Mouse (Mus musculus) right cerebral cortex, postnatal 36 days (tissue): ENCODE data around the gene Rpusd4.

Source experiments
- DNase-seq, 2 experiments: peaks; one replicate each; pipeline ENCODE4 v3.0.0; 2022; ENCODE audit warnings: low spot score in 2 of 2, mixed read lengths in 1 of 2

The Rpusd4 gene

GRCm38 (mm10) chr9:35267146-35267975 is at the start of gene Rpusd4, which contains the start of gene Fam118b:
Rpusd4 (plus strand) TSS chr9:35267865.
Fam118b (minus strand) TSS chr9:35267805.
- DNase-seq = peak; percentile 90

- DNase-seq = no peak
Observed at GRCm38 (mm10) chr9:35217963-35218362, 49.7 kb upstream of the Rpusd4 start.

GRCm38 (mm10) chr9:35223466-35223865 is 44.2 kb upstream of the Rpusd4 start:
- no peak for DNase-seq

GRCm38 (mm10) chr9:35228671-35229070 is 39.0 kb upstream of the Rpusd4 start:
- no peak for DNase-seq

GRCm38 (mm10) chr9:35235996-35236395 is 31.7 kb upstream of the Rpusd4 start:
- DNase-seq = no peak

- DNase-seq = no peak
Observed at GRCm38 (mm10) chr9:35238371-35238770, 29.3 kb upstream of the Rpusd4 start.

- no peak for DNase-seq
Observed at GRCm38 (mm10) chr9:35238915-35239571, 28.6 kb upstream of the Rpusd4 start.

- no peak for DNase-seq
Observed at GRCm38 (mm10) chr9:35239734-35240133, 27.9 kb upstream of the Rpusd4 start.

- no peak for DNase-seq
Observed at GRCm38 (mm10) chr9:35247405-35247804, 20.3 kb upstream of the Rpusd4 start.

GRCm38 (mm10) chr9:35249476-35249875 is 18.2 kb upstream of the Rpusd4 start:
- no peak for DNase-seq

GRCm38 (mm10) chr9:35257365-35257764 is 10.3 kb upstream of the Rpusd4 start:
- no peak for DNase-seq

- DNase-seq = no peak
Observed at GRCm38 (mm10) chr9:35262418-35262817, 5.2 kb upstream of the Rpusd4 start.

GRCm38 (mm10) chr9:35263431-35263830 is 4.2 kb upstream of the Rpusd4 start:
- DNase-seq = no peak

GRCm38 (mm10) chr9:35264509-35264908 is 3.2 kb upstream of the Rpusd4 start:
- DNase-seq = no peak

GRCm38 (mm10) chr9:35267976-35268715 is 481 bp downstream of the Rpusd4 start:
- no peak for DNase-seq

- DNase-seq = no peak
Observed at GRCm38 (mm10) chr9:35277855-35278365, 10.2 kb downstream of the Rpusd4 start.

GRCm38 (mm10) chr9:35278451-35278850 is 10.8 kb downstream of the Rpusd4 start:
- DNase-seq = no peak

- DNase-seq = no peak
Observed at GRCm38 (mm10) chr9:35282006-35282850, 14.6 kb downstream of the Rpusd4 start.

- DNase-seq = no peak
Observed at GRCm38 (mm10) chr9:35282851-35283200, 15.2 kb downstream of the Rpusd4 start.

- no peak for DNase-seq
Observed at GRCm38 (mm10) chr9:35283415-35284069, 15.9 kb downstream of the Rpusd4 start.

GRCm38 (mm10) chr9:35284351-35284750 is 16.7 kb downstream of the Rpusd4 start:
- no peak for DNase-seq
